Mouse (Mus musculus) CD8-positive naive resting alpha-beta T cell, adult 2 months (primary cell): Measurements from ENCODE around the gene Ovol1.

Experiments
- DNase-seq, 2 experiments: peaks; one replicate each; pipeline ENCODE4 v3.0.0; 2022; ENCODE audit warnings: low read depth in 2 of 2, low spot score in 2 of 2

The Ovol1 gene

GRCm38 (mm10) chr19:5529325-5530137, 30.9 kb downstream of the Ovol1 start:
- peak; percentile 91 to 94 for DNase-seq

DNA sequence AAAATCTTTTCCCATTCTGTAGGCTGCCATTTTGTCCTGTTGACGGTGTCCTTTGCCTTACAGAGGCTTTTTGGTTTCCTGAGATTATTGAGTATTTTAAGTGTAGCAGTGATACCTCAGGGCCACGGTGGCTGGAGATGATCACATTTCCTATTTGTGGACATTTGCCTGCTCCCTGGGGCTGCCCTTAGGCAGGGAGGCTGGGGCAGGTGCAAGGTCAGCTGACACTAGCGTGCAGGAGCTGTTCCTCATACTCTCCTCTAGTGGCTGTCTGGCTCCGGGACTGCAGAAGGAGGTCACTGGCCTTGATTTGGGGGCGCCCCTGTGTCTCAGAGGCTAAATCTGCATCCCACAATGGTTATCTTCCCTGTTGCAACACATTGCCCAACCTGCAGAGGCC, 35.2 kb downstream of the Ovol1 start:
- DNase-seq = no peak

GRCm38 (mm10) chr19:5518721-5519120, 41.7 kb downstream of the Ovol1 start:
- DNase-seq = no peak

- no peak for DNase-seq
Measured at GRCm38 (mm10) chr19:5516906-5517505, 43.4 kb downstream of the Ovol1 start.

DNA sequence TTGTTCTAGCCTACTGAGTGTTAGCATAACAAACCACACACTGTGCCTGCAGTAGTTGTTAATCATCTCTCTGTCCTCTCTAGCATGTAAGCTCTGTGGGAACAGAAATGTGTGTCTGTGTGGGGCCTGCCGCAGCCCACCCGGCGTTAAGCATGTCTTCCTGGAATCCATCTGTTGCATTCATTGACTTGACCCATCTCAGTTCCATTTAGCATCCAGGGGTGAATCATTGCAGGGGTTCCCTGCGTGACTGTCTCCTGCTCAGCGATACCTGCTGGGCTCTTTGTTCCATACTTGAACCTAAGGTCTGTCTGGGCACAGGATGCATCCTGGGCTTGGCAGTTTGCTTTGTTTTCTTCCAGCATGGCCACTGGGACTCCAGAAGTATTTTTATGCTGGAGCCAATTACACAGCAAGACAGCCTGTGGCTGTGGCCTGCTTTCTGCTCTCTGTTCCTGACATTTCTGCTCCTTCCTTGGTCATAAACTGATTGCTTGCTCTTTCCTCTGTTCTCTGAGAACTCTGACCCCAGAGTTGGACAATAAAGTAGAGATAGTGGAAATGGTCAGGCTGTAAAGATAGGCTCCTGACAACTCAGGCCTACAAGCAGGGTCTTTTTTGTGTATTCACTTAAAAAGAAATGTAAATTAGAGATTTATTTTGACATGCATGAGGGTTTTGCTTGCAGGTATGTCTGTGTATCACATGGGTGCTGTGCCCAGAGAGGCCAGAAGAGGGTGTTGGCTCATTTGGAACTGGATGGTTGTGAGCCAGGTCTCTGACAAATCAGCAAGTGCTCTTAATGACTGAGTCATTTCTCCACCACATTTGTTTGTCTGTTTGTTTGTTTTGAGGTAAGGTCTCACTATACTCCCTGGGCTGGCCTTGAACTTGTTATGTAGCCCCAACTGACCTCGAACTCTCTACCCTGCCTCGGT, 44.3 kb downstream of the Ovol1 start:
- no peak for DNase-seq

GRCm38 (mm10) chr19:5513005-5513349, 47.5 kb downstream of the Ovol1 start:
- DNase-seq = no peak

GRCm38 (mm10) chr19:5512091-5513004, 48.1 kb downstream of the Ovol1 start:
- no peak for DNase-seq

DNA sequence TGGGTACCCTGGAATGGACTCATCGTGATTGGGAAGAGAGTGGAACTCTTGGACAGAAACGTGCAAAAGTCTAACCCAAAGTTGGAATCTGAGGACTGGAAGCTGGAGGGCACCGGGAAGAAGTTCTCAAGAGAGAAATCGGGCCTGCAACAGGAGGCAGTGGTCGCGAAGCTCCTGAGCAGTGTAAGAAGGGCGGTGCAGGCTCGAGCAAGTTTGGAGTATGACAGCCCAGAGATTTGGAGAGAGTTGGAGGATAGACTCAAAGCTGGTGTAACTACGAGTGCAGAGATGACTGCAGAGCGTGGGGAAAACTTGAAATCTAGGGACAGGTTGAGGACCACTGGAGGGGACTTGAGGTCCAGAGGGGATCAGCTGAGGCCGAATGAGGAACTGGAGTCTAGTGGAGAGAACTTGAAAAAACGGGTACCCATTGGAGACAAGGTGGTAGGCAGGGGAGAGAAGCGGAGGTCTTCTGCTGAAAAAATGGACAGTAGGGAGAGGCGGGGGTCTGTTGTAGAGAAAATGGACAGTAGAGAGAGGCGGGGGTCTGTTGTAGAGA, 49.3 kb downstream of the Ovol1 start:
- no peak for DNase-seq

DNA sequence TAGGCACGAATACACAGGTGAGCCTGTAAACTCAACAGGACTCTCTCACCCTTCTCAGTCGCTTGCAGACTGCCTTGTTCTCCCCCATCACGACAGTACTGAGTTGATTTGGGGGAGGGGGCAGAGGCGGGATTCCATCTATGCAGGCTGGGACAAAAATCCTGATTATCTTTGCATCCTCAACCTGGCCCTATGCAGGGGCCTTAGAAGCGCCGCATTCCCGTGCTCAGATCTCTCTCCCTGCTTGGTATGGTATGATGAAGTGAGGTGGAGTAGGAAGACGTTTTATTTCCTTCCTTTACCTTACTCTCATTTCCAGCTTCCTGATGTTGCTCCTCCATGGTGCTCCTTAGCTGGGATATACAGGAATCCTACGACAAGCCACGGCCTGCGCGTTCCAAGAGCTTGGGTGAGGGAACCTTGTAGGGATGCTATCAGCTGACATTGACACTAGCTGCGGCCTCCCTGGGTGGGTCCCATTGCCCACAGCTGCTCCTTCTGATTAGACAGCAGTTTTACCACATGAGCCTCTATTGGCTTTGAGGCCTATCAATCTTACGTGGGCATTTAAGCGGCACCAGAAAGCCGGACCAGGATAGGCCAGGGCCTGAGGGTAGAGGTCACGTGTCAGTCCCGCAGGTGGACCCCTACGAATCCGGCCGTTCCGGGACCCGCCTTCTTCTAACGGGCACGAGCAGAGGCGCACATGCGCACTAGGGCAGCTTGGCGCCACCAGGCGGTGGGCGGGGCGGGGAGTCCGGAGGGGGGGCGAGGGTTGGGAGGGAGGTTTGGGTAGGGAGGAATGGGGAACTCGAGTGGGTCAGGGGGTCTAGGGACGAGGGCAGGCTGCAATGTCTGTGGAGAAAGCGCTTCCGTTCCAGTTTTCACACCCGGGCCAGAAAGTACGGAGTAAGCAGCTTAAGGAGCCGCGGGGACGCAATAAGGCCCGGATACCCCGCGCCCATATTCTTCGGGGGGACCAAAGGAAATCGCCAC, 50.1 kb downstream of the Ovol1 start, which contains the start of gene Snx32:
Snx32 (minus strand) TSS at position 508 of the 996 bp plus-strand sequence.
- peak; percentile 87 to 88 for DNase-seq

DNA sequence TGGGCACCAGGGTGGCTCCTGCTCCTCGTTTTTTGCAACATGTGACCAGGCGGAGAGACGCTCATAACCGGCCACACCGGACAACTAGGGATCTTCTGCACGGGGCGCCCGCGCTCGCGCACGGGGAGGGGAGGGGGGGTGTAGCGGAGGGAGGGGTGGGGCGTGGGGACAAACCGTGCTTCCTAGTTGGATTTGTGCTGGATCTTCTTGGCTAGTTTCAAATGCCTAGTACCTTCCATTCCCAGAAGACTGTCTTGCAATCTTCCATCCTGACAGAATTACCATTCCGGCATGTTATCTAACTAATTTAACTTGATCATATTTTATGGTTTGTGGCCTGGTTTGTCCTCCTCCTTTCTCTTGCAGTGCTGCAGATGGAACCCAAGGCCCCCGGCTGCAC, 56.8 kb downstream of the Ovol1 start, which contains the start of gene 1700020D05Rik:
1700020D05Rik (minus strand) TSS at position 101 of the 400 bp plus-strand sequence.
- no peak for DNase-seq

DNA sequence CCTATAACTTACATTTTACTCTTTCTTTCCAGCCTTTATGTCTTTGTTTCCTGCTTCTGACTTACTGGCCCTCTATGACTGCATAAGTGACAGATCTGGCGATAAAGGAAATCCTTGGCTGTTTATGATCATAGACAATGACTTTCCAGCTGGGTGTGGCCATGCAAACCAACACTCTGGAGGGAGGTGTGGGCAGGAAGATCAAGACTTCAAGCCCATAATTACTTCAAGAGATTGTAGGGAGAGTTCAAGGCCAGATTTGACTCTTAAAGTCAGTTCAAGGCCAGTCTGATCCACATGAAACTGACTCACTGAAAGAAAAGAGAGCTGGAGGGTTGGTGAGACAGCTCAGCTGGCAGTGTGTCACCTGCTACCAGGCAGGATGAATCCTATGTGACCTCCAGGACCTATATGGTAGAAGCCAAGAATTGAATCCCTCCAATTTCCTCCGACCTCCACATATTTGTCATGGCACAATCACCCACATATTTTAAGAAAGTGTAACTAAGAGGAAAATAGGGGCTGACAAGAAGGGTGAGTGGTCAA, 60.0 kb downstream of the Ovol1 start:
- DNase-seq = no peak
